Mouse (Mus musculus): ENCODE measurements around the gene Dync1i1. TPM values are rescaled to one million over a fixed set of nuclear protein-coding genes. Genes with fewer than 3 reads are reported as not detected.

Gene Dync1i1
- total RNA-seq, 2 experiments from 2014 or later = 127 to 147 TPM

Other genes with a start within 250 kb of the Dync1i1 start
- 10 to 100 TPM in 1 of 2 experiments, 1 to 10 TPM in 1; 9.4 to 10.4 TPM for gene Pdk4, start 229.3 kb upstream of the Dync1i1 start, total RNA-seq (2021)

All from left cerebral cortex, postnatal 36 days (tissue).